ENCODE assay signal across 8 mouse cellular contexts in genomic region chr16:33878041-33878783, GRCm38 (mm10). TPM values are rescaled to one million over a fixed set of nuclear protein-coding genes. Genes with fewer than 3 reads are reported as not detected.
DNase-seq lines count a peak whose midpoint lies in the region; ATAC-seq and TF ChIP-seq lines count a peak whose summit lies in the region.

No protein-coding gene starts in this region.

- no peak overlapping the region for H3K4me3 ChIP-seq in embryonic facial prominence, embryonic 14.5 days (ENCODE audit: low read depth, low read length)
- no peak overlapping the region for H3K4me3 ChIP-seq in heart, postnatal 0 days (ENCODE audit: low read depth, low read length)
- no peak overlapping the region for H3K4me3 ChIP-seq in midbrain, embryonic 15.5 days

- no peak for TF ChIP-seq EP300 in heart, postnatal 0 days (IDR thresholded peaks at IDR 0.05; ENCODE audit: low read depth)

- peak overlapping the region; percentile 67 for H3K27ac ChIP-seq in embryonic facial prominence, embryonic 14.5 days (replicated peaks; ENCODE audit: low read depth, low read length)
- peak overlapping the region; percentile 59 for H3K27ac ChIP-seq in heart, postnatal 0 days (ENCODE audit: low read depth)
- 0 out of 2 replicates have a peak overlapping the region, but pooled peaks have one; percentile 14 for H3K27ac ChIP-seq in midbrain, embryonic 15.5 days

- no peak overlapping the region for H3K9ac ChIP-seq in embryonic facial prominence, embryonic 14.5 days (ENCODE audit: low read depth, low read length)
- no peak overlapping the region for H3K9ac ChIP-seq in heart, postnatal 0 days (replicated peaks; ENCODE audit: low read depth, low read length)
- no peak overlapping the region for H3K9ac ChIP-seq in midbrain, embryonic 15.5 days

- peaks cover 38% of the 10 kb centered on the region for H3K4me1 ChIP-seq in embryonic facial prominence, embryonic 14.5 days (ENCODE audit: control insufficient read depth, insufficient read depth, low read length)
- peaks cover 39% of the 10 kb centered on the region for H3K4me1 ChIP-seq in heart, postnatal 0 days (ENCODE audit: control insufficient read depth, insufficient read depth)
- peaks cover 4% of the 10 kb centered on the region; the same call in 1 of the 2 replicates for H3K4me1 ChIP-seq in midbrain, embryonic 15.5 days

- no peaks in the 10 kb centered on the region for H3K27me3 ChIP-seq in embryonic facial prominence, embryonic 14.5 days (replicated peaks; ENCODE audit: control insufficient read depth, insufficient read depth, low read length)
- no peaks in the 10 kb centered on the region for H3K27me3 ChIP-seq in heart, postnatal 0 days (ENCODE audit: control insufficient read depth, insufficient read depth, low read length)
- no peaks in the 10 kb centered on the region for H3K27me3 ChIP-seq in midbrain, embryonic 15.5 days (replicated peaks)

- ATAC-seq in embryonic facial prominence, embryonic 14.5 days (ENCODE audit: low read depth), result 0 out of 2 replicates have a peak, but pooled peaks have one; percentile 8
- ATAC-seq in heart, postnatal 0 days (ENCODE audit: insufficient read depth, low read depth), result no peak
- no peak for ATAC-seq in midbrain, embryonic 15.5 days (replicated peaks)
- no peak for ATAC-seq in cerebellum, adult (ENCODE audit: insufficient number of reproducible peaks, low FRiP score, low TSS enrichment)

- WGBS in embryonic facial prominence, embryonic 14.5 days, result 46% methylated on average over 6 of the region's 6 CpGs
- WGBS in heart, postnatal 0 days, result 43% methylated on average over 6 of the region's 6 CpGs
- WGBS in midbrain, embryonic 15.5 days, result 63% methylated on average over 6 of the region's 6 CpGs

- H3K4me2 ChIP-seq in embryonic facial prominence, embryonic 14.5 days (ENCODE audit: low read depth, low read length), result no peak overlapping the region; the same call in 1 of the 2 replicates
- no peak overlapping the region for H3K4me2 ChIP-seq in heart, postnatal 0 days (ENCODE audit: low read depth, low read length)
- H3K4me2 ChIP-seq in midbrain, embryonic 15.5 days, result no peak overlapping the region

- 0 out of 2 replicates have a peak, but pooled peaks cover 14% of the 10 kb centered on the region for H3K36me3 ChIP-seq in embryonic facial prominence, embryonic 14.5 days (ENCODE audit: control insufficient read depth, insufficient read depth, low read length)
- 0 out of 2 replicates have a peak, but pooled peaks cover 3% of the 10 kb centered on the region for H3K36me3 ChIP-seq in heart, postnatal 0 days (replicated peaks; ENCODE audit: control insufficient read depth, insufficient read depth, low read length)
- no peaks in the 10 kb centered on the region for H3K36me3 ChIP-seq in midbrain, embryonic 15.5 days (replicated peaks)

- H3K9me3 ChIP-seq in embryonic facial prominence, embryonic 14.5 days (ENCODE audit: control insufficient read depth, low read length), result no peaks in the 10 kb centered on the region
- no peaks in the 10 kb centered on the region for H3K9me3 ChIP-seq in heart, postnatal 0 days (replicated peaks; ENCODE audit: control insufficient read depth, low read length)
- no peaks in the 10 kb centered on the region for H3K9me3 ChIP-seq in midbrain, embryonic 15.5 days

- peak; percentile 61 to 68 for DNase-seq in right cerebral cortex, postnatal 10 days (ENCODE audit: low spot score in 2 of 2)
- no peak for DNase-seq in right cerebral cortex, postnatal 25 days
- DNase-seq in embryonic facial prominence, embryonic 14.5 days (ENCODE audit: low spot score), result peak; percentile 82
- DNase-seq in heart, postnatal 0 days (ENCODE audit: low spot score), result no peak
- DNase-seq in embryo, embryonic 9.5 days (ENCODE audit: extremely low spot score), result no peak
- no peak for DNase-seq in right cerebral cortex, postnatal 14 days

- TF ChIP-seq CTCF in heart, postnatal 0 days (IDR thresholded peaks at IDR 0.05; ENCODE audit: low read depth), result no peak

RNA-seq across cellular contexts. Expression of gene Itgb5, which starts 48.7 kb away (rescaled TPM):
- 116 and 121 TPM in 2 replicates for polyA plus RNA-seq in embryonic facial prominence, embryonic 14.5 days (2014; fragmentation: Nextera tagmentation; extraction: Ambion mirVana)
- total RNA-seq in heart, postnatal 0 days (2014; rRNA removed; ENCODE audit: low replicate concordance), result 116 and 134 TPM in 2 replicates
- 33.4 and 35.6 TPM in 2 replicates for polyA plus RNA-seq in heart, postnatal 0 days (2015; fragmentation: Nextera tagmentation; extraction: Ambion mirVana)
- polyA plus RNA-seq in midbrain, embryonic 15.5 days (2015; fragmentation: Nextera tagmentation; extraction: Ambion mirVana), result 24.1 and 24.6 TPM in 2 replicates

Comparison
In these comparisons a context has a peak if more than half of its experiments do, and no peak if none do; other contexts are left out.
1. DNase-seq: peak in right cerebral cortex, postnatal 10 days (2 of 2) and embryonic facial prominence, embryonic 14.5 days (single experiment); none in right cerebral cortex, postnatal 25 days (single experiment), heart, postnatal 0 days (single experiment), embryo, embryonic 9.5 days (single experiment) and right cerebral cortex, postnatal 14 days (single experiment).
2. H3K27ac ChIP-seq: peak in every context shown above with its lines; median percentile 67 in embryonic facial prominence, embryonic 14.5 days; 59 in heart, postnatal 0 days; 14 in midbrain, embryonic 15.5 days.